Mouse (Mus musculus) thymus, adult 2 months (tissue): ENCODE results near the gene Dnah8.

Experiments used
- CTCF ChIP-seq: fragments of 200-500 bp; IDR thresholded peaks from 2 replicates; pipeline ENCODE4 v1.5.1; 2012; ENCODE audit warnings: mild to moderate bottlenecking, control low read depth, low read length, moderate library complexity, borderline replicate concordance; ENCODE audit not compliant: control insufficient read depth, poor library complexity, insufficient read depth; ENCODE audit errors: extremely low read depth
- POLR2A ChIP-seq: fragments of 200-500 bp; IDR thresholded peaks from 2 replicates; pipeline ENCODE4 v1.6.1; 2012; ENCODE audit warnings: mild to moderate bottlenecking, low read length, control low read depth, moderate library complexity; ENCODE audit not compliant: control insufficient read depth, poor library complexity, insufficient read depth; ENCODE audit errors: extremely low read depth

GRCm38 (mm10) chr17:30714732-30715131, 90.6 kb downstream of the Dnah8 start:
- TF ChIP-seq CTCF (no peak), POLR2A (no peak)
